Mouse (Mus musculus): ENCODE data around the gene Fxyd6. TPM values are rescaled to one million over a fixed set of nuclear protein-coding genes. Genes with fewer than 3 reads are reported as not detected.
A peak's percentile ranks its signal among the peaks of the same experiment; 100 is the strongest.

The Fxyd6 gene
- 10 to 100 TPM; 36.6 to 44.5 TPM for total RNA-seq (2021)
- long read RNA-seq, experiment 1, transcript Fxyd6-203 (8 exons, 1,789 nt), result major isoform, 29 of 58 reads
- long read RNA-seq, experiment 1, transcript Fxyd6-201 (8 exons, 1,788 nt), result minor isoform, 23 of 58 reads
- long read RNA-seq, experiment 1, partial matches to known transcripts, result 4 of 58 reads
- long read RNA-seq, experiment 1, other reads (novel, unspliced or antisense), result 2 of 58 reads
- long read RNA-seq, experiment 2, transcript Fxyd6-203 (8 exons, 1,789 nt), result major isoform, 46 of 81 reads
- long read RNA-seq, experiment 2, transcript Fxyd6-201 (8 exons, 1,788 nt), result minor isoform, 21 of 81 reads
- long read RNA-seq, experiment 2, partial matches to known transcripts, result 5 of 81 reads
- long read RNA-seq, experiment 2, other reads (novel, unspliced or antisense), result 9 of 81 reads

- DNase-seq, result peak; percentile 70
Measured at GRCm38 (mm10) chr9:45370117-45370561, at the start of gene Fxyd6. Gene Fxyd6, plus strand, starts transcription at chr9:45370185.

GRCm38 (mm10) chr9:45321465-45321864, 48.5 kb upstream of the Fxyd6 start:
- intact Hi-C loops (cut with DNase I; ENCODE audit: low total_unique reads), result no loop called here
- no peak for DNase-seq

More at GRCm38 (mm10) chr9:45370117-45370561, at the start of gene Fxyd6:
- intact Hi-C loops (cut with DNase I; ENCODE audit: low total_unique reads), result no loop called here

GRCm38 (mm10) chr9:45321946-45322430, 48.0 kb upstream of the Fxyd6 start:
- DNase-seq, result no peak
- intact Hi-C loops (cut with DNase I; ENCODE audit: low total_unique reads), result no loop called here

- intact Hi-C loops (cut with DNase I; ENCODE audit: low total_unique reads), result no loop called here
- no peak for DNase-seq
Measured at GRCm38 (mm10) chr9:45326390-45326789, 43.6 kb upstream of the Fxyd6 start.

GRCm38 (mm10) chr9:45328263-45328662, 41.7 kb upstream of the Fxyd6 start:
- DNase-seq, result no peak
- intact Hi-C loops (cut with DNase I; ENCODE audit: low total_unique reads), result no loop called here

GRCm38 (mm10) chr9:45329577-45329976, 40.4 kb upstream of the Fxyd6 start:
- intact Hi-C loops (cut with DNase I; ENCODE audit: low total_unique reads), result no loop called here
- DNase-seq, result no peak

- intact Hi-C loops (cut with DNase I; ENCODE audit: low total_unique reads), result no loop called here
- no peak for DNase-seq
Measured at GRCm38 (mm10) chr9:45337406-45337805, 32.6 kb upstream of the Fxyd6 start.

- no peak for DNase-seq
- intact Hi-C loops (cut with DNase I; ENCODE audit: low total_unique reads), result no loop called here
Measured at GRCm38 (mm10) chr9:45343066-45343465, 26.9 kb upstream of the Fxyd6 start.

- DNase-seq, result no peak
- intact Hi-C loops (cut with DNase I; ENCODE audit: low total_unique reads), result no loop called here
Measured at GRCm38 (mm10) chr9:45345516-45345915, 24.5 kb upstream of the Fxyd6 start.

- intact Hi-C loops (cut with DNase I; ENCODE audit: low total_unique reads), result no loop called here
- DNase-seq, result peak; percentile 18
Measured at GRCm38 (mm10) chr9:45346276-45346675, 23.7 kb upstream of the Fxyd6 start.

- no peak for DNase-seq
- intact Hi-C loops (cut with DNase I; ENCODE audit: low total_unique reads), result loop anchor here (2.0 kb wide), 1 partner anchor 38 kb away; no protein-coding TSS in a partner anchor
Measured at GRCm38 (mm10) chr9:45348560-45348959, 21.4 kb upstream of the Fxyd6 start.

GRCm38 (mm10) chr9:45349181-45349580, 20.8 kb upstream of the Fxyd6 start:
- no peak for DNase-seq
- intact Hi-C loops (cut with DNase I; ENCODE audit: low total_unique reads), result loop anchor here (2.0 kb wide), 1 partner anchor 38 kb away; no protein-coding TSS in a partner anchor

- no peak for DNase-seq
Measured at GRCm38 (mm10) chr9:45349851-45350250, 20.1 kb upstream of the Fxyd6 start.

GRCm38 (mm10) chr9:45355192-45355591, 14.8 kb upstream of the Fxyd6 start:
- DNase-seq, result no peak
- intact Hi-C loops (cut with DNase I; ENCODE audit: low total_unique reads), result no loop called here

More at GRCm38 (mm10) chr9:45349851-45350250, 20.1 kb upstream of the Fxyd6 start:
- intact Hi-C loops (cut with DNase I; ENCODE audit: low total_unique reads), result loop anchor here (2.0 kb wide), 1 partner anchor 37 kb away; no protein-coding TSS in a partner anchor

- no peak for DNase-seq
- intact Hi-C loops (cut with DNase I; ENCODE audit: low total_unique reads), result no loop called here
Measured at GRCm38 (mm10) chr9:45358356-45358755, 11.6 kb upstream of the Fxyd6 start.

- intact Hi-C loops (cut with DNase I; ENCODE audit: low total_unique reads), result no loop called here
- DNase-seq, result peak; percentile 48
Measured at GRCm38 (mm10) chr9:45362051-45362461, 7.9 kb upstream of the Fxyd6 start.

GRCm38 (mm10) chr9:45363639-45364214, 6.3 kb upstream of the Fxyd6 start:
- intact Hi-C loops (cut with DNase I; ENCODE audit: low total_unique reads), result no loop called here
- DNase-seq, result no peak

- peak; percentile 16 for DNase-seq
- intact Hi-C loops (cut with DNase I; ENCODE audit: low total_unique reads), result no loop called here
Measured at GRCm38 (mm10) chr9:45367716-45368115, 2.3 kb upstream of the Fxyd6 start.

GRCm38 (mm10) chr9:45368341-45368901, 1.6 kb upstream of the Fxyd6 start:
- DNase-seq, result peak; percentile 43
- intact Hi-C loops (cut with DNase I; ENCODE audit: low total_unique reads), result no loop called here

GRCm38 (mm10) chr9:45370616-45371336, 791 bp downstream of the Fxyd6 start:
- no peak for DNase-seq
- intact Hi-C loops (cut with DNase I; ENCODE audit: low total_unique reads), result no loop called here

All from gastrocnemius, postnatal 14 days (tissue).